Mouse (Mus musculus): ENCODE measurements around the gene Gm12886.

The Gm12886 gene

GRCm38 (mm10) chr4:121422999-121423398 lies at the start of gene Gm12886:
Gene Gm12886 (minus strand): TSS chr4:121423099.
- in situ Hi-C loops (cut with MboI; ENCODE audit: unreplicated experiment in 2 of 2) = no loop called here
